Mouse (Mus musculus): ENCODE measurements at regions not wholly inside any gene's neighbourhood (a gene's known extent, or its start where the extent isn't known, plus 50 kb on each side); places are given as distances from the start of the nearest gene placed in this dataset.

- no peak for TF ChIP-seq GATA1 (IDR thresholded peaks at IDR 0.05; ENCODE audit: low read length)
Observed at GRCm38 (mm10) chr12:17481687-17482086, 62.9 kb upstream of the Odc1 start.

GRCm38 (mm10) chr12:17482196-17482595, 62.4 kb upstream of the Odc1 start:
- no peak for TF ChIP-seq GATA1 (IDR thresholded peaks at IDR 0.05; ENCODE audit: low read length)

DNA sequence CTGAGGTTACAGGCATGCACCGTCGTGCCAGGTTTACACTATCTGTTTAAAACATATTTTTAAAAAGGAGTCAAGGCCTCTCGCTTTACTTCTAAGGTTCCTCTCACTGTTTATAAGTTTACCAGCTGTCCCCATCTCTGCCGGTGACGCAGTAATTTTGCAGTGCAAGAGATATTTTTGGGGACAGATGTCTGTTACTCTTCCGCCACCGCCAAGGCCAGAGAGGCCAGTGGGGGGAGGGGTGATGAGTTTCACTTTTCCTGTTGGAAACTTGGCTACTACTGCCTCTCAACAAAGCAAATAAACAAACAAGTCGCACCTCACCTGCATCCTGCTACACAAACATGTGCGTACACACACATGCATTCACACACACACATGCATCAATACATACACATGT, 60.1 kb upstream of the Odc1 start:
- TF ChIP-seq GATA1 (IDR thresholded peaks at IDR 0.05; ENCODE audit: low read length) = no peak

DNA sequence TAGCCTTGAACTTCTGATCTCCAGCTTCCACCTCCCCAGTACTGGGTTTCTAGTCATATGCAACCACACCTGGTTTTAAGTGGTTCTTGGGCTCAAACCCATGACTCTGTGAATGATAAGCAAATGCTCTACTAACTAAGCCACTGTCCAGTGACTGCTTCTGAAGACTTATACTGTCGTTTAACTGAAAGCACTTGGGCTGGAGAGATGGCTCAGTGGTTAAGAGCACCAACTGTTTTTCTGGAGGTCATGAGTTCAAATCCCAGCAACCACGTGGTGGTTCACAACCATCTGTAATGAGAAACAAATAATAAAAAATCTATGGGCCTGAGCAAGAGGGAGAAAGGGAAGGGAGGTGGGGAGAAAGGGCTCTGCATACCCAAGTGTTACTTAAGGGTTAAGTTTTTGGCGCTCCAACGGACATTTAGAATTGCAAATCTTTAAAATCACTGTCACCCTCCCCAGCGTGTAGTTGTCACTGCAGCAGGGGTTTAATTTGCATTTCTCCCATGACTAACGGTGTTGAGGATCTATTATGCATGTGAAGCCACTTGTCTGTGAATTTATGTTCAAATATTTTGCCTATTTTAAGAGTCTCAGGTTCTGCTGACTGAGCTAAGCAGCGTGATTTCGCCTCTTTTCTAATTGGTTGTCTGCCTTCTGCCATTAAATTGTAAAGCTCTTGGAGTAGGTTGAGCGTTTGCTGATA, 58.4 kb upstream of the Odc1 start:
- TF ChIP-seq GATA1 (IDR thresholded peaks at IDR 0.05; ENCODE audit: low read length) = no peak

DNA sequence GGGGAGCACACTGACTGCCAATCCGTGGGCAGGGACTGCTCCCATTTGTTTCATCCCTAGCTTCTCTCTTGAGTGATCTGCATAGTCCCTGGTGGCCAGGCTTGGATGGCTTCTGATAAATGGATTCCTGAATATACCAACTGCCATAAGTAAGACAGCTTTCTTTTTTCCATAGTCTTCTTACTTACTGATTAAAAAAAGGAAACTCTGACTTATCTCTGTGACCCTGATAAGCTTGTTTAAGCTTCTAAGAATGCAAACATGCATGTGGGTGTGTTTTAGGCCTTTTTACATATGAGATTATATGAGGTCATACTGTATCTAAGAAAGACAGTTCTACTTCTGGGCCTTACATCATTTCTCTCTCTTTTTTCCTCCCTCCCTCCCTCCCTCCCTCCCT, 57.3 kb upstream of the Odc1 start:
- peak; percentile 67 for TF ChIP-seq GATA1 (IDR thresholded peaks at IDR 0.05; ENCODE audit: low read length)

DNA sequence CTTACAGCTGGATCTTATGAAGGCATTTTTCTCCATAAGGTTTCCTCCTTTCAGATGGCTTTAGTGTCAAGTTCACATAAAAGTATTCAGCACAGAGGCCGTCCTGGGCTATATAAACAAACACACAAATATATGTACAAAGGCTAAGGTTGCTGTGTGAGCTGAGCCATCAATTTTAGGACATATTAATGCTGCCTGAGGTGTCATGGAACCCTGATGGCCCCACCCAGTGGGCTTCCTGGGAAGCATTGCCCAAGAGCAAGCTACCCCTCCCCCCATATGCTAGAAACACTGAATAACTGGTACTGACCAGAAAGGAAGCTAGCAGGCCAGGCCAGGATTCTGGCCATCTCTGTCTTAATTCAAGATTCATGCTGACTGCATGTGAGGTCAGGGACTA, 56.4 kb upstream of the Odc1 start:
- TF ChIP-seq GATA1 (IDR thresholded peaks at IDR 0.05; ENCODE audit: low read length) = no peak

- no peak for TF ChIP-seq GATA1 (IDR thresholded peaks at IDR 0.05; ENCODE audit: low read length)
Observed at GRCm38 (mm10) chr12:17489971-17490370, 54.6 kb upstream of the Odc1 start.

DNA sequence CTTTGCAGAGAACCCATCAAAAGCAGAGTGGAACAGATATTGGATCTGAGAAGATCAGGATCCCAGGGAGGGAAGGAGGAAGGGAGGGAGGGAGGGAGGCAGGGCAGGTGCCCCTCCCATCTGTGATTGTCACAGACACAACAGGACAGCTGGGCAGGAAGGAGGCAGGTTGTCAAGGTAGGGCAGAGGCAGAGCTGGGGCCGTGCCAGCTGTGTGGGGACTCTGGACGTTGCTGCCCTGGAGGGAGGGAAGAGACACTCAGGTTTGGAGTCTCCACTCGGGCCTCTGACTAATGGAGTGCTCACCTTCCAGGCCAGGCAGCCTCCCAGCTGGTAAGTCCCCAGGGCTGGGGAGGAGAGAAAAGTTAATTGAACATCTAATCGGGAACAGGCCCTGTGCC, 52.0 kb upstream of the Odc1 start:
- no peak for TF ChIP-seq GATA1 (IDR thresholded peaks at IDR 0.05; ENCODE audit: low read length)

- TF ChIP-seq GATA1 (IDR thresholded peaks at IDR 0.05; ENCODE audit: low read length) = no peak
Observed at GRCm38 (mm10) chr12:17493053-17493452, 51.5 kb upstream of the Odc1 start.

DNA sequence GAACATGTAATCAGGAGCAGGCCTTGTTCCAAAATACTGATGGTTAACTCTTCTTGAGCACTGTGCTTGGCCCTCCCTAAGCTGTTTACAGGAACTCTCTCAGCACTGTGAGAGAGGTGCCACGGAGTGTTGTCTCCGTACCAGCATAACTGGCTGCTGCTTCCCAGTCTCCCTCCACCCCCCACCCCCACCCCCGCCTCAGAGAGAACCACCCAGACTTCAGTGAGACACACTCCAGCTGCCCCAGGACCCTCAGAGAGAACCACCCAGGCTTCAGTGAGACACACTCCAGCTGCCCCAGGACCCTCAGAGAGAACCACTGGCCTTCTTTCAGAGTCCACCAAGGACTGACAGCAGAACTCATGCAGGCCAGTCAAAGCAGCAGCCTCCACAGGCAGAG, 50.8 kb upstream of the Odc1 start:
- TF ChIP-seq GATA1 (IDR thresholded peaks at IDR 0.05; ENCODE audit: low read length) = no peak

Data from G1E-ER4 (cell line).